15 mouse cellular contexts compared by ENCODE assay signal in genomic region chr10:44779568-44780207, GRCm38 (mm10).
A peak's percentile ranks its signal among the peaks of the same experiment; 100 is the strongest.
DNase-seq lines count a peak whose midpoint lies in the region; ATAC-seq and TF ChIP-seq lines count a peak whose summit lies in the region.
"Had no signal": no experiment of that assay in that cellular context is flagged by ENCODE, and none has a peak within 500 bp of the region (broad histone marks: within the 10 kb centered on the region; RNA-seq: fewer than 3 reads in every experiment).

No protein-coding gene starts in this region.

- H3K9ac ChIP-seq in forebrain, postnatal 0 days: no peak overlapping the region
- H3K9ac ChIP-seq in forebrain, embryonic 12.5 days: no peak overlapping the region
- no peak overlapping the region for H3K9ac ChIP-seq in limb, embryonic 14.5 days (ENCODE audit: low read depth, low read length, severe bottlenecking)
- H3K9ac ChIP-seq: heart, embryonic 15.5 days; liver, embryonic 15.5 days; neural tube, embryonic 12.5 days had no signal

- H3K9me3 ChIP-seq in forebrain, postnatal 0 days (ENCODE audit: low read length): no peaks in the 10 kb centered on the region
- H3K9me3 ChIP-seq in forebrain, embryonic 12.5 days: no peaks in the 10 kb centered on the region
- H3K9me3 ChIP-seq in limb, embryonic 14.5 days (ENCODE audit: control insufficient read depth, low read length): no peaks in the 10 kb centered on the region
- no peaks in the 10 kb centered on the region for H3K9me3 ChIP-seq in limb, embryonic 10.5 days (replicated peaks)
- H3K9me3 ChIP-seq: forebrain, embryonic 10.5 days; heart, embryonic 15.5 days; liver, embryonic 15.5 days; neural tube, embryonic 12.5 days had no signal

- no peak overlapping the region for H3K4me3 ChIP-seq in forebrain, postnatal 0 days (ENCODE audit: low read depth, low read length)
- H3K4me3 ChIP-seq in forebrain, embryonic 12.5 days (replicated peaks): no peak overlapping the region
- H3K4me3 ChIP-seq in limb, embryonic 14.5 days (replicated peaks; ENCODE audit: low read length): no peak overlapping the region
- H3K4me3 ChIP-seq in limb, embryonic 10.5 days: no peak overlapping the region
- H3K4me3 ChIP-seq: forebrain, embryonic 10.5 days; gastrocnemius, adult 2 months; heart, embryonic 15.5 days; liver, embryonic 15.5 days; neural tube, embryonic 12.5 days had no signal

- H3K4me2 ChIP-seq in forebrain, postnatal 0 days (ENCODE audit: low read depth): no peak overlapping the region
- H3K4me2 ChIP-seq in forebrain, embryonic 12.5 days: no peak overlapping the region
- no peak overlapping the region for H3K4me2 ChIP-seq in limb, embryonic 14.5 days (replicated peaks; ENCODE audit: low read depth, low read length, severe bottlenecking)
- H3K4me2 ChIP-seq: heart, embryonic 15.5 days; liver, embryonic 15.5 days; neural tube, embryonic 12.5 days had no signal

- no peak for TF ChIP-seq CTCF in forebrain, postnatal 0 days (IDR thresholded peaks at IDR 0.05; ENCODE audit: low read depth)

- no peaks in the 10 kb centered on the region for H3K4me1 ChIP-seq in forebrain, postnatal 0 days (ENCODE audit: insufficient read depth)
- no peaks in the 10 kb centered on the region for H3K4me1 ChIP-seq in forebrain, embryonic 12.5 days
- no peaks in the 10 kb centered on the region for H3K4me1 ChIP-seq in limb, embryonic 14.5 days (ENCODE audit: control insufficient read depth, insufficient read depth, low read length)
- no peaks in the 10 kb centered on the region for H3K4me1 ChIP-seq in limb, embryonic 10.5 days
- H3K4me1 ChIP-seq: liver, embryonic 15.5 days; neural tube, embryonic 12.5 days had no signal

- ATAC-seq in forebrain, postnatal 0 days: no peak
- ATAC-seq in forebrain, embryonic 12.5 days (ENCODE audit: low FRiP score): no peak
- ATAC-seq in limb, embryonic 14.5 days (ENCODE audit: low FRiP score, low read depth): no peak

- H3K27me3 ChIP-seq in forebrain, postnatal 0 days (ENCODE audit: insufficient read depth, low read length): no peaks in the 10 kb centered on the region
- no peaks in the 10 kb centered on the region for H3K27me3 ChIP-seq in forebrain, embryonic 12.5 days
- no peaks in the 10 kb centered on the region for H3K27me3 ChIP-seq in limb, embryonic 14.5 days (ENCODE audit: control insufficient read depth, insufficient read depth, low read length)
- no peaks in the 10 kb centered on the region for H3K27me3 ChIP-seq in limb, embryonic 10.5 days (ENCODE audit: low read depth, poor library complexity, severe bottlenecking)
- H3K27me3 ChIP-seq: CH12.LX; heart, embryonic 15.5 days; liver, embryonic 15.5 days; neural tube, embryonic 12.5 days had no signal

- DNase-seq in forebrain, postnatal 0 days: peak; percentile 4
- peak; percentile 11 for DNase-seq in limb, embryonic 14.5 days (ENCODE audit: low spot score)
- DNase-seq in limb, embryonic 10.5 days (ENCODE audit: low spot score): no peak
- peak; percentile 42 for DNase-seq in MEL-GATA-1-ER (ENCODE audit: extremely low read depth, low read depth)
- peak; percentile 20 to 21 for DNase-seq in adrenal gland, postnatal 36 days
- no peak for DNase-seq in embryo, embryonic 11 days
- DNase-seq: gastrocnemius, adult 2 months; midbrain, embryonic 14.5 days; thymus, postnatal 36 days had no signal

- no peak for TF ChIP-seq POLR2A in limb, embryonic 14.5 days (IDR thresholded peaks at IDR 0.05; ENCODE audit: borderline replicate concordance, extremely low read depth, insufficient read depth, insufficient read length)

- H3K27ac ChIP-seq in forebrain, postnatal 0 days (ENCODE audit: low read depth, low read length): no peak overlapping the region
- H3K27ac ChIP-seq in forebrain, embryonic 12.5 days: no peak overlapping the region
- no peak overlapping the region for H3K27ac ChIP-seq in limb, embryonic 14.5 days (replicated peaks; ENCODE audit: low read depth, low read length)
- no peak overlapping the region for H3K27ac ChIP-seq in limb, embryonic 10.5 days
- H3K27ac ChIP-seq: forebrain, embryonic 10.5 days; gastrocnemius, adult 2 months; heart, embryonic 15.5 days; liver, embryonic 15.5 days; neural tube, embryonic 12.5 days had no signal

- no peaks in the 10 kb centered on the region for H3K36me3 ChIP-seq in forebrain, postnatal 0 days (ENCODE audit: insufficient read depth)
- H3K36me3 ChIP-seq in forebrain, embryonic 12.5 days (replicated peaks): no peaks in the 10 kb centered on the region
- H3K36me3 ChIP-seq in limb, embryonic 14.5 days (ENCODE audit: control insufficient read depth, insufficient read depth, low read length): no peaks in the 10 kb centered on the region
- no peaks in the 10 kb centered on the region for H3K36me3 ChIP-seq in limb, embryonic 10.5 days
- H3K36me3 ChIP-seq: forebrain, embryonic 10.5 days; heart, embryonic 15.5 days; liver, embryonic 15.5 days; neural tube, embryonic 12.5 days had no signal

- 52% methylated on average over 8 of the region's 8 CpGs for WGBS in forebrain, postnatal 0 days
- 71% methylated on average over 8 of the region's 8 CpGs for WGBS in forebrain, embryonic 12.5 days
- WGBS in limb, embryonic 14.5 days: 70% methylated on average over 8 of the region's 8 CpGs
- WGBS in limb, embryonic 10.5 days: 79% methylated on average over 8 of the region's 8 CpGs

Comparison
In these comparisons a context has a peak if more than half of its experiments do, and no peak if none do; other contexts are left out.
1. DNase-seq: peak in forebrain, postnatal 0 days (single experiment), limb, embryonic 14.5 days (single experiment), MEL-GATA-1-ER (single experiment) and adrenal gland, postnatal 36 days (2 of 2); none in limb, embryonic 10.5 days (single experiment) and embryo, embryonic 11 days (single experiment).